8 mouse cellular contexts compared by ENCODE assay signal in genomic region chr19:37376841-37377240, GRCm38 (mm10). TPM values are rescaled to one million over a fixed set of nuclear protein-coding genes. Genes with fewer than 3 reads are reported as not detected.
DNase-seq lines count a peak whose midpoint lies in the region; ATAC-seq and TF ChIP-seq lines count a peak whose summit lies in the region.

No protein-coding gene starts in this region.

- H3K9me3 ChIP-seq in kidney, embryonic 14.5 days (ENCODE audit: control insufficient read depth, low read length), result no peaks in the 10 kb centered on the region
- H3K9me3 ChIP-seq in forebrain, postnatal 0 days (ENCODE audit: low read length), result no peaks in the 10 kb centered on the region
- no peaks in the 10 kb centered on the region for H3K9me3 ChIP-seq in midbrain, embryonic 10.5 days (replicated peaks)

- no peak for DNase-seq in kidney, postnatal 14 days
- DNase-seq in MEL-GATA-1-ER (ENCODE audit: extremely low read depth, low read depth) (peak; percentile 23), MN1 (ENCODE audit: low spot score) (no peak)
- no peak for DNase-seq in forebrain, postnatal 0 days
- no peak for DNase-seq in midbrain, embryonic 10.5 days (ENCODE audit: low spot score)
- DNase-seq in natural killer cell, adult 2 months (ENCODE audit: low spot score in 2 of 2), result no peak
- no peak for DNase-seq in thymus, postnatal 4 days

- no peak overlapping the region for H3K27ac ChIP-seq in kidney, embryonic 14.5 days (ENCODE audit: low read depth, low read length)
- H3K27ac ChIP-seq in forebrain, postnatal 0 days (ENCODE audit: low read depth, low read length), result no peak overlapping the region
- H3K27ac ChIP-seq in midbrain, embryonic 10.5 days (replicated peaks), result peak overlapping the region; percentile 98

- ATAC-seq in kidney, embryonic 14.5 days (ENCODE audit: low FRiP score, low TSS enrichment), result no peak
- no peak for ATAC-seq in forebrain, postnatal 0 days

- no peaks in the 10 kb centered on the region for H3K36me3 ChIP-seq in kidney, embryonic 14.5 days (ENCODE audit: control insufficient read depth, insufficient read depth, low read length)
- no peaks in the 10 kb centered on the region for H3K36me3 ChIP-seq in forebrain, postnatal 0 days (ENCODE audit: insufficient read depth)
- H3K36me3 ChIP-seq in midbrain, embryonic 10.5 days, result peaks cover 15% of the 10 kb centered on the region

- H3K27me3 ChIP-seq in kidney, embryonic 14.5 days (ENCODE audit: control insufficient read depth, insufficient read depth, low read length), result no peaks in the 10 kb centered on the region
- no peaks in the 10 kb centered on the region for H3K27me3 ChIP-seq in forebrain, postnatal 0 days (ENCODE audit: insufficient read depth, low read length)
- H3K27me3 ChIP-seq in midbrain, embryonic 10.5 days (ENCODE audit: low read depth, poor library complexity, severe bottlenecking), result no peaks in the 10 kb centered on the region

- peak overlapping the region; percentile 76 for H3K9ac ChIP-seq in kidney, embryonic 14.5 days (ENCODE audit: low read depth, low read length)
- no peak overlapping the region for H3K9ac ChIP-seq in forebrain, postnatal 0 days

- WGBS in kidney, embryonic 14.5 days, result under 1% methylated on average over 11 of the region's 11 CpGs
- WGBS in forebrain, postnatal 0 days, result 2% methylated on average over 11 of the region's 11 CpGs
- 4% methylated on average over 11 of the region's 11 CpGs for WGBS in midbrain, embryonic 10.5 days

- H3K4me1 ChIP-seq in kidney, embryonic 14.5 days (ENCODE audit: control insufficient read depth, insufficient read depth, low read length), result peaks cover 8% of the 10 kb centered on the region
- 0 out of 2 replicates have a peak, but pooled peaks cover 3% of the 10 kb centered on the region for H3K4me1 ChIP-seq in forebrain, postnatal 0 days (ENCODE audit: insufficient read depth)
- peaks cover 25% of the 10 kb centered on the region for H3K4me1 ChIP-seq in midbrain, embryonic 10.5 days

- no peak for TF ChIP-seq CTCF in forebrain, postnatal 0 days (IDR thresholded peaks at IDR 0.05; ENCODE audit: low read depth)

- peak overlapping the region; percentile 59 for H3K4me2 ChIP-seq in kidney, embryonic 14.5 days (replicated peaks; ENCODE audit: low read depth, low read length)
- peak overlapping the region; percentile 70 for H3K4me2 ChIP-seq in forebrain, postnatal 0 days (ENCODE audit: low read depth)

- peak overlapping the region; percentile 97 for H3K4me3 ChIP-seq in kidney, embryonic 14.5 days (ENCODE audit: low read length)
- peak overlapping the region; percentile 60 for H3K4me3 ChIP-seq in forebrain, postnatal 0 days (ENCODE audit: low read depth, low read length)
- peak overlapping the region; percentile 96 for H3K4me3 ChIP-seq in midbrain, embryonic 10.5 days

RNA-seq across cellular contexts. Expression of gene Kif11, which starts 0.6 kb away (rescaled TPM):
- polyA plus RNA-seq in kidney, embryonic 14.5 days (2014; fragmentation: Nextera tagmentation; extraction: Ambion mirVana), result 49.4 and 79.4 TPM in 2 replicates
- 9.1 and 15.2 TPM in 2 replicates for total RNA-seq in forebrain, postnatal 0 days (2014; rRNA removed)
- polyA plus RNA-seq in forebrain, postnatal 0 days (2015; fragmentation: Nextera tagmentation; extraction: Ambion mirVana), result 5.4 and 6.3 TPM in 2 replicates
- polyA plus RNA-seq in midbrain, embryonic 10.5 days (2016; fragmentation: Nextera tagmentation; extraction: Ambion mirVana), result 92.7 and 92.9 TPM in 2 replicates

RNA-seq across cellular contexts. Expression of gene Ide, which starts 39.2 kb away (rescaled TPM):
- 30.4 and 74.9 TPM in 2 replicates for polyA plus RNA-seq in kidney, embryonic 14.5 days (2014; fragmentation: Nextera tagmentation; extraction: Ambion mirVana)
- total RNA-seq in forebrain, postnatal 0 days (2014; rRNA removed), result 20.4 and 25.7 TPM in 2 replicates
- 18.1 and 31.1 TPM in 2 replicates for polyA plus RNA-seq in forebrain, postnatal 0 days (2015; fragmentation: Nextera tagmentation; extraction: Ambion mirVana)
- 60.9 and 64.6 TPM in 2 replicates for polyA plus RNA-seq in midbrain, embryonic 10.5 days (2016; fragmentation: Nextera tagmentation; extraction: Ambion mirVana)

RNA-seq across cellular contexts. Expression of gene Hhex, which starts 57.8 kb away (rescaled TPM):
- polyA plus RNA-seq in kidney, embryonic 14.5 days (2014; fragmentation: Nextera tagmentation; extraction: Ambion mirVana), result 11.5 and 11.6 TPM in 2 replicates
- 0.69 and 1.1 TPM in 2 replicates for total RNA-seq in forebrain, postnatal 0 days (2014; rRNA removed)
- polyA plus RNA-seq in forebrain, postnatal 0 days (2015; fragmentation: Nextera tagmentation; extraction: Ambion mirVana), result 2.1 and 3.4 TPM in 2 replicates
- 5.4 and 6.9 TPM in 2 replicates for polyA plus RNA-seq in midbrain, embryonic 10.5 days (2016; fragmentation: Nextera tagmentation; extraction: Ambion mirVana)
